Mouse (Mus musculus) midbrain, embryonic 15.5 days (tissue): ENCODE data around the gene Plce1. TPM values are rescaled to one million over a fixed set of nuclear protein-coding genes. Genes with fewer than 3 reads are reported as not detected.

Experiments
- ATAC-seq: fragments of 200-750 bp; cut with Nextera tagmentation; replicated peaks from 2 replicates; pipeline ENCODE4 v1.8.0; 2017; ENCODE audit warnings: moderate TSS enrichment
- H3K27ac ChIP-seq: fragments of 300-500 bp; sonication (generic); 2 replicates; pipeline ENCODE4 v1.5.1; 2015; ENCODE audit warnings: mild to moderate bottlenecking, inconsistent platforms
- H3K27me3 ChIP-seq: fragments of 300-500 bp; sonication (generic); replicated peaks from 2 replicates; pipeline ENCODE4 v1.6.1; 2015; ENCODE audit warnings: inconsistent platforms
- H3K36me3 ChIP-seq: fragments of 300-500 bp; sonication (generic); replicated peaks from 2 replicates; pipeline ENCODE4 v1.6.1; 2015; ENCODE audit warnings: inconsistent platforms
- H3K4me1 ChIP-seq: fragments of 300-500 bp; sonication (generic); 2 replicates; pipeline ENCODE4 v1.6.1; 2015; ENCODE audit warnings: inconsistent platforms
- H3K4me2 ChIP-seq: fragments of 300-500 bp; sonication (generic); 2 replicates; pipeline ENCODE4 v1.6.1; 2015; ENCODE audit warnings: inconsistent platforms, mild to moderate bottlenecking, moderate library complexity
- H3K4me3 ChIP-seq: fragments of 300-500 bp; sonication (generic); 2 replicates; pipeline ENCODE4 v1.5.1; 2015; ENCODE audit warnings: mild to moderate bottlenecking, inconsistent platforms
- H3K9ac ChIP-seq: fragments of 300-500 bp; sonication (generic); 2 replicates; pipeline ENCODE4 v1.6.1; 2015; ENCODE audit warnings: mild to moderate bottlenecking, inconsistent platforms
- H3K9me3 ChIP-seq: fragments of 300-500 bp; sonication (generic); 2 replicates; pipeline ENCODE4 v1.6.1; 2016; ENCODE audit warnings: inconsistent platforms
- WGBS: fragments of 180-500 bp; shearing (Covaris S2); methylation state at CpG from one replicate; pipeline ENCODE4 v1.1.7; 2015; ENCODE audit warnings: mixed read lengths; 5-methylcytosine and 5-hydroxymethylcytosine counted together
- polyA plus RNA-seq: library from polyadenylated mRNA; unstranded; fragments of >200 nt; fragmentation: Nextera tagmentation; extraction: Ambion mirVana; gene quantifications from 2 replicates; pipeline ENCODE4 v1.2.1, GENCODE M21; 2015

Plce1 gene
- 4.0 and 5.1 TPM in 2 replicates for polyA plus RNA-seq

- ATAC-seq, result peak; percentile 79
- H3K27ac ChIP-seq, result peak within 1 kb of the TSS; percentile 27; the same call in 1 of the 2 replicates
- WGBS, result under 1% methylated on average over 89 of the region's 90 CpGs
Measured at GRCm38 (mm10) chr19:38480731-38481621, at the start of gene Plce1. Gene Plce1, plus strand, starts transcription at chr19:38481109.

GRCm38 (mm10) chr19:38431326-38431725 lies 49.6 kb upstream of the Plce1 start:
- Histone ChIP-seq H3K9ac (no peak overlapping the region), H3K9me3 (no peaks in the 10 kb centered on the region), H3K4me1 (no peaks in the 10 kb centered on the region), H3K27ac (no peak overlapping the region), H3K4me3 (no peak overlapping the region), H3K4me2 (no peak overlapping the region), H3K27me3 (no peaks in the 10 kb centered on the region), H3K36me3 (no peaks in the 10 kb centered on the region)
- 75% methylated on average over 7 of the region's 7 CpGs for WGBS
- ATAC-seq, result no peak

More at GRCm38 (mm10) chr19:38480731-38481621, at the start of gene Plce1:
- Histone ChIP-seq H3K4me2 (peak within 1 kb of the TSS; percentile 100), H3K36me3 (no peaks in the 10 kb centered on the region), H3K9ac (peak within 1 kb of the TSS; percentile 50), H3K9me3 (no peaks in the 10 kb centered on the region), H3K27me3 (peaks cover 45% of the 10 kb centered on the region), H3K4me3 (peak within 1 kb of the TSS; percentile 62), H3K4me1 (peaks cover 39% of the 10 kb centered on the region)

- Histone ChIP-seq H3K4me1 (no peaks in the 10 kb centered on the region), H3K36me3 (no peaks in the 10 kb centered on the region), H3K27ac (no peak overlapping the region), H3K9ac (no peak overlapping the region), H3K4me3 (no peak overlapping the region), H3K9me3 (no peaks in the 10 kb centered on the region), H3K4me2 (no peak overlapping the region), H3K27me3 (no peaks in the 10 kb centered on the region)
- WGBS, result 82% methylated on average over 3 of the region's 3 CpGs
- no peak for ATAC-seq
Measured at GRCm38 (mm10) chr19:38432021-38432420, 48.9 kb upstream of the Plce1 start.

GRCm38 (mm10) chr19:38433381-38433780 lies 47.5 kb upstream of the Plce1 start:
- WGBS, result 85% methylated on average over 2 of the region's 2 CpGs
- no peaks in the 10 kb centered on the region for H3K36me3 ChIP-seq
- H3K9me3 ChIP-seq, result no peaks in the 10 kb centered on the region
- ATAC-seq, result no peak
- no peaks in the 10 kb centered on the region for H3K4me1 ChIP-seq
- no peak overlapping the region for H3K4me2 ChIP-seq
- no peak overlapping the region for H3K9ac ChIP-seq
- no peak overlapping the region for H3K4me3 ChIP-seq
- H3K27ac ChIP-seq, result no peak overlapping the region
- no peaks in the 10 kb centered on the region for H3K27me3 ChIP-seq

GRCm38 (mm10) chr19:38435221-38435620 lies 45.7 kb upstream of the Plce1 start:
- no peaks in the 10 kb centered on the region for H3K9me3 ChIP-seq
- WGBS, result 94% methylated on average over 15 of the region's 15 CpGs
- H3K4me1 ChIP-seq, result no peaks in the 10 kb centered on the region
- no peak overlapping the region for H3K27ac ChIP-seq
- no peak overlapping the region for H3K4me3 ChIP-seq
- H3K9ac ChIP-seq, result no peak overlapping the region
- H3K36me3 ChIP-seq, result no peaks in the 10 kb centered on the region
- no peaks in the 10 kb centered on the region for H3K27me3 ChIP-seq
- no peak for ATAC-seq
- H3K4me2 ChIP-seq, result no peak overlapping the region

GRCm38 (mm10) chr19:38441860-38442259 lies 39.0 kb upstream of the Plce1 start:
- Histone ChIP-seq H3K4me3 (no peak overlapping the region), H3K27me3 (no peaks in the 10 kb centered on the region), H3K9ac (no peak overlapping the region), H3K4me2 (no peak overlapping the region), H3K36me3 (no peaks in the 10 kb centered on the region), H3K9me3 (no peaks in the 10 kb centered on the region), H3K4me1 (no peaks in the 10 kb centered on the region), H3K27ac (no peak overlapping the region)
- 73% methylated on average over 8 of the region's 8 CpGs for WGBS
- ATAC-seq, result no peak

- Histone ChIP-seq H3K27me3 (no peaks in the 10 kb centered on the region), H3K4me2 (no peak overlapping the region), H3K4me3 (no peak overlapping the region), H3K9me3 (no peaks in the 10 kb centered on the region), H3K4me1 (no peaks in the 10 kb centered on the region; the same call in 1 of the 2 replicates), H3K36me3 (no peaks in the 10 kb centered on the region), H3K27ac (no peak overlapping the region), H3K9ac (no peak overlapping the region)
- WGBS, result 82% methylated on average over 5 of the region's 5 CpGs
- ATAC-seq, result no peak
Measured at GRCm38 (mm10) chr19:38445758-38446157, 35.2 kb upstream of the Plce1 start.

GRCm38 (mm10) chr19:38455228-38455627 lies 25.7 kb upstream of the Plce1 start:
- Histone ChIP-seq H3K4me3 (no peak overlapping the region), H3K36me3 (no peaks in the 10 kb centered on the region), H3K9me3 (no peaks in the 10 kb centered on the region), H3K27me3 (no peaks in the 10 kb centered on the region), H3K27ac (no peak overlapping the region), H3K4me1 (no peaks in the 10 kb centered on the region), H3K9ac (no peak overlapping the region), H3K4me2 (no peak overlapping the region)
- ATAC-seq, result no peak
- WGBS, result 83% methylated on average over 10 of the region's 10 CpGs

- Histone ChIP-seq H3K4me3 (no peak overlapping the region), H3K4me1 (no peaks in the 10 kb centered on the region), H3K27me3 (no peaks in the 10 kb centered on the region), H3K4me2 (no peak overlapping the region), H3K9me3 (no peaks in the 10 kb centered on the region), H3K9ac (no peak overlapping the region), H3K36me3 (no peaks in the 10 kb centered on the region), H3K27ac (no peak overlapping the region)
- ATAC-seq, result no peak
- WGBS, result 95% methylated on average over 9 of the region's 9 CpGs
Measured at GRCm38 (mm10) chr19:38458996-38459395, 21.9 kb upstream of the Plce1 start.

- Histone ChIP-seq H3K9ac (no peak overlapping the region), H3K36me3 (no peaks in the 10 kb centered on the region), H3K4me1 (no peaks in the 10 kb centered on the region), H3K27ac (no peak overlapping the region), H3K4me2 (no peak overlapping the region), H3K9me3 (no peaks in the 10 kb centered on the region), H3K4me3 (no peak overlapping the region), H3K27me3 (no peaks in the 10 kb centered on the region)
- no peak for ATAC-seq
- 76% methylated on average over 4 of the region's 4 CpGs for WGBS
Measured at GRCm38 (mm10) chr19:38460696-38461095, 20.2 kb upstream of the Plce1 start.

- WGBS, result 88% methylated on average over 10 of the region's 10 CpGs
- no peak overlapping the region for H3K4me3 ChIP-seq
- no peaks in the 10 kb centered on the region for H3K9me3 ChIP-seq
- no peak overlapping the region for H3K9ac ChIP-seq
- H3K4me1 ChIP-seq, result no peaks in the 10 kb centered on the region
- no peaks in the 10 kb centered on the region for H3K27me3 ChIP-seq
- H3K4me2 ChIP-seq, result no peak overlapping the region
- no peaks in the 10 kb centered on the region for H3K36me3 ChIP-seq
- no peak for ATAC-seq
- no peak overlapping the region for H3K27ac ChIP-seq
Measured at GRCm38 (mm10) chr19:38470257-38470893, 10.5 kb upstream of the Plce1 start.

GRCm38 (mm10) chr19:38475394-38475793 lies 5.5 kb upstream of the Plce1 start:
- Histone ChIP-seq H3K9ac (no peak overlapping the region), H3K36me3 (no peaks in the 10 kb centered on the region), H3K27ac (no peak overlapping the region), H3K4me1 (peaks cover 15% of the 10 kb centered on the region), H3K4me3 (no peak overlapping the region), H3K4me2 (no peak overlapping the region), H3K27me3 (peaks cover 10% of the 10 kb centered on the region; the same call in 1 of the 2 replicates), H3K9me3 (no peaks in the 10 kb centered on the region)
- 82% methylated on average over 7 of the region's 7 CpGs for WGBS
- ATAC-seq, result no peak
